Mouse (Mus musculus): ENCODE measurements around the gene 1700023F06Rik. TPM values are rescaled to one million over a fixed set of nuclear protein-coding genes. Genes with fewer than 3 reads are reported as not detected.

Gene 1700023F06Rik
- polyA plus RNA-seq, 1 experiment from 2014 or later: 1.0 TPM

DNA sequence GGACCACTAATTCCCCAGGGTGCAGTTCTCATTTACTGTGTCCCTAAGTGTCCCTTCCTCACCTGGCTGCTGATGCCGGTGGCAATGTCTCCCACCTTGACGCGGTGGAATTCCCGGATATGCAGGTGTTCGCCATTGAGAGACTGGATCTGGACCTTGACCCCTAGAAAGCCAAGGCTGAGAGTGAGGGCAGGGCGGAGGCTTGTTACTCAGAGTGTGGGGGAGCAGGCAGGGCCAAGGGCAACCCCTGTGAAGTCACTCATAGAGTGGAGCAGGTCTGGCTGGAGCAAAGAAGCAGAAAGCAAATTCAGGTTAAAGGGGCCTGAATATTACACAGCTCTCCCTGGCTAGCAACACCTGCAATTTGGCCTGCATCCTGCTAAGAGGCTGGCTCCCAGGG lies 13.1 kb upstream of the 1700023F06Rik start:
- 90% methylated on average over 6 of the region's 6 CpGs for WGBS
- Histone ChIP-seq H3K4me3 (no peak overlapping the region), H3K4me1 (peaks cover 19% of the 10 kb centered on the region), H3K27ac (no peak overlapping the region), H3K36me3 (peaks cover 58% of the 10 kb centered on the region), H3K27me3 (0 out of 2 replicates have a peak, but pooled peaks cover 4% of the 10 kb centered on the region), H3K9me3 (no peaks in the 10 kb centered on the region), H3K4me2 (no peak overlapping the region), H3K9ac (no peak overlapping the region)
- no peak for ATAC-seq (ENCODE audit: insufficient number of reproducible peaks, low FRiP score, low TSS enrichment, low read depth)

DNA sequence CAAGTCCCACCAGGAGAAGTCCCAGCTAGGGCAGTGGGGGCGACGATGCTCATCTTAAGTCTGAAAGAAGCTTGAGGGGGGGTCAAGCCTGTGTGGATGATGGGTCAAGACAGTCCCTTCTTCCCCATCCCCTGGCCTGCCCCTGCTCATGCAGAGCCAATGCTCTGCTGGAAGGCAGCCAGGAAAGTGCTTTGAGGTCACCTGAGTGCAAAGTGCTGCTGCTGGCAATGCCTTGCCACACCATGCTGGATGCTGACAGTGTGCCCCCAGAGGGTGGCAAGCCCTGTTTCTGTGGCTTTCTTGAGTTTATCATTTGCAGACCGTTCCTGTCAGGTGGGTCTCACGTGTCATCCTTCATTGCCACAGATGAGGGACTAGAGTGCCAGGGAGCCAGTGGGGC lies 11.6 kb upstream of the 1700023F06Rik start:
- Histone ChIP-seq H3K4me2 (no peak overlapping the region), H3K27me3 (0 out of 2 replicates have a peak, but pooled peaks cover 4% of the 10 kb centered on the region), H3K27ac (no peak overlapping the region), H3K9me3 (no peaks in the 10 kb centered on the region), H3K4me1 (peaks cover 19% of the 10 kb centered on the region), H3K9ac (no peak overlapping the region), H3K36me3 (peaks cover 46% of the 10 kb centered on the region), H3K4me3 (no peak overlapping the region)
- no peak for ATAC-seq (ENCODE audit: insufficient number of reproducible peaks, low FRiP score, low TSS enrichment, low read depth)
- WGBS: 73% methylated on average over 4 of the region's 4 CpGs

DNA sequence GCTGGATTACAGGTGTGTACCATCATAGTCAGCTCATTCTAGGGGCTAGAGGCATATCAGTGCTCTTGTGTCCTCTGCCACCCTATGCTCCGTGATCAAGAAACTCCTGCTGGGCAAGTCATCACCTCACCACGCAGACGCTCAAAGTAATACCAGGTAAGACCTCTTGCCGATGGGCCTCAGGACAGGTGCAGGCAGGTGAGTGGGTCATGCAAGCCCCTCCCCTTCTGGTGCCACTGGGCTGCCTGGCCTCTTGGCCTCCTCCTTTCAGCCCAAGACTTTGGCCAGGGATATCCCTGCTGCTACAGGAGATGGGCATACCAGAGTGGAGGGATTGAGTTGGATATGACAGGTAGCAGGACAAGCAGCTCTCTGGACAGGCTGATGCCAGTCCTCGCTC lies 10.9 kb upstream of the 1700023F06Rik start:
- 80% methylated on average over 5 of the region's 5 CpGs for WGBS
- Histone ChIP-seq H3K36me3 (peaks cover 40% of the 10 kb centered on the region), H3K4me3 (no peak overlapping the region), H3K4me2 (no peak overlapping the region), H3K9me3 (no peaks in the 10 kb centered on the region), H3K4me1 (peaks cover 19% of the 10 kb centered on the region), H3K27ac (no peak overlapping the region), H3K27me3 (0 out of 2 replicates have a peak, but pooled peaks cover 4% of the 10 kb centered on the region), H3K9ac (0 out of 2 replicates have a peak overlapping the region, but pooled peaks have one; percentile 14)
- no peak for ATAC-seq (ENCODE audit: insufficient number of reproducible peaks, low FRiP score, low TSS enrichment, low read depth)

DNA sequence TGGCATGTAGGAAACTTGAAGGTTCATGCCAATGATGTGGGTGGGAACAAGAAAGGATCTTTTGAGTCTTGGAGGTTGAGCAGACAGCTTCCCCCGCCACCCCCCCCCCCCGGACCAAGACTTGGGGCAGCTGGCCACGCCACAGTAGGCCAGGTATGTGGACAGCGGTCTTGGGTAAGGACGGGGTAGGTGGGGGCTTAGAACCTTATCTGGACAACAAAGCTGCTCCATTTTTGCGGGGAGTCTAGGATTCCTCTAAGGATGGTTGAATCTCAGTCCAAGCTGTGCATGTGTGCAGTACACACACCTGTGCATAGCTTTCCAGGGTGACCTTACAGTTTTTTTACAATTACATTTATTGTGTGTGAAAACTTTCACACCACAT lies 10.2 kb upstream of the 1700023F06Rik start:
- peaks cover 15% of the 10 kb centered on the region for H3K4me1 ChIP-seq
- H3K36me3 ChIP-seq: peaks cover 33% of the 10 kb centered on the region
- H3K9me3 ChIP-seq: no peaks in the 10 kb centered on the region
- peak overlapping the region; percentile 93 for H3K4me2 ChIP-seq
- H3K27ac ChIP-seq: no peak overlapping the region
- 0 out of 2 replicates have a peak, but pooled peaks cover 4% of the 10 kb centered on the region for H3K27me3 ChIP-seq
- peak overlapping the region; percentile 44 for H3K4me3 ChIP-seq
- 0 out of 2 replicates have a peak overlapping the region, but pooled peaks have one; percentile 20 for H3K9ac ChIP-seq
- no peak for ATAC-seq (ENCODE audit: insufficient number of reproducible peaks, low FRiP score, low TSS enrichment, low read depth)
- WGBS: 22% methylated on average over 6 of the region's 6 CpGs

DNA sequence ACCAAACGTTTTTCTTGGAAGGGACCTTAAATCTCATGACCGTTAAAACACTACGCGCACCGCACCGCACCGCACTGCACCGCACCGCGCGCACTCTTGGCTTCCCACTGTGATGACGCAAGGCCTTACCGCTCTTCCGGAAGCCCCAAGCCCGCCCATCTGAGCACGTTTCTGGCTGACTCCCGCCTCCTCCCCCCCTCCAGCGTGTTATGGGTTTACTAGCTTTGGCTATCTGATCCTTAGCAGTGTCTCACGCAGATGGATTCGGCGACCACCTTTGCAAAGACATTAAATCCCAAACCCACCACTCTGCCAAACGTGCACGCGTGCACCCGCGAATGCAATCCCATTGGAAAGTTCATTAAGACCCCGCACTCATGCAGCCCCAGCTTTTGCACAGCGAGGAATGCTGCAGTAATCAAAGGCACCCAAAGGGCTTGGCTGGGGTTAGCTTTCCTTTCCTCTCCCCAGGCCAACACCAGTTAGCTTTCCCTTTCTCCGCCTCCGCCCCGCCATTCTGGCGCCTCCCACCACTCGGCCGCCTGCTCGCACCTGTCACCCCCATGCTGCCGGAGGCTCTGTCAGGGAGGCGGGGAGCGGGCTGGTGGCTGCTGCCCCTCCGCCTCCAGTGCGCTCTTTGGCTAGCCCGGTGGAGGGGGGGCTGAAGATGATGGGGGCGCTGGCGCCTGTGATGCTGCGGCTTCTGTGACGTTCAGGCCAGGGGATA lies 9.6 kb upstream of the 1700023F06Rik start, which contains the start of gene Spata32:
Gene Spata32 (minus strand): TSS at position 643 of the 727 bp plus-strand sequence.
- WGBS: under 1% methylated on average over 45 of the region's 45 CpGs

DNA sequence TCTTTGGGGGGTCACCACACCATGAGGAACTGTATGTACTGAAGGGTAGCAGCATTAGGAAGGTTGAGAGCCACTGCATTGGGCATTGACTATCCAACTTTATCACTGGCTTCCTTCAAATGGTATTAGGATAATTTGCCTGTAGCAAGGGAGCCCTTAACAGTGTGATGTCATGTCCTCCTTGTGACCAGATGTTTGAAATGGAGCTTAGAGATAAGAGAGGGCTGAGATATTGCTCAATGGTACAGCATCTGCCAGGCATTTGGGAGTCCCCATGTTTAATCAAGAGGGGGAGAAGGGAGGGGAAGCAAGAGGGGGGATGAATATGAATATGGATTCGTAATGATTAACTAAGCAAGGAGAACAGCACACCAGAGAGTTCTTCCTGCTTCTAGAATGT lies 7.0 kb upstream of the 1700023F06Rik start:
- ATAC-seq (ENCODE audit: insufficient number of reproducible peaks, low FRiP score, low TSS enrichment, low read depth): no peak
- no peak overlapping the region for H3K9ac ChIP-seq
- peaks cover 12% of the 10 kb centered on the region for H3K36me3 ChIP-seq
- no peaks in the 10 kb centered on the region for H3K9me3 ChIP-seq
- H3K4me3 ChIP-seq: no peak overlapping the region
- no peak overlapping the region for H3K27ac ChIP-seq
- peaks cover 15% of the 10 kb centered on the region for H3K4me1 ChIP-seq
- WGBS: 76% methylated on average over 1 of the region's 1 CpGs
- 0 out of 2 replicates have a peak, but pooled peaks cover 4% of the 10 kb centered on the region for H3K27me3 ChIP-seq
- H3K4me2 ChIP-seq: no peak overlapping the region

More for the DNA sequence above, 9.6 kb upstream of the 1700023F06Rik start, which contains the start of gene Spata32:
- Histone ChIP-seq H3K4me1 (peaks cover 15% of the 10 kb centered on the region), H3K4me2 (peak within 1 kb of the TSS; percentile 93), H3K9me3 (no peaks in the 10 kb centered on the region), H3K27me3 (0 out of 2 replicates have a peak, but pooled peaks cover 4% of the 10 kb centered on the region), H3K9ac (0 out of 2 replicates have a peak within 1 kb of the TSS, but pooled peaks have one; percentile 20), H3K4me3 (peak within 1 kb of the TSS; percentile 44), H3K27ac (no peak within 1 kb of the TSS), H3K36me3 (peaks cover 31% of the 10 kb centered on the region)
- ATAC-seq (ENCODE audit: insufficient number of reproducible peaks, low FRiP score, low TSS enrichment, low read depth): peak; percentile 74

DNA sequence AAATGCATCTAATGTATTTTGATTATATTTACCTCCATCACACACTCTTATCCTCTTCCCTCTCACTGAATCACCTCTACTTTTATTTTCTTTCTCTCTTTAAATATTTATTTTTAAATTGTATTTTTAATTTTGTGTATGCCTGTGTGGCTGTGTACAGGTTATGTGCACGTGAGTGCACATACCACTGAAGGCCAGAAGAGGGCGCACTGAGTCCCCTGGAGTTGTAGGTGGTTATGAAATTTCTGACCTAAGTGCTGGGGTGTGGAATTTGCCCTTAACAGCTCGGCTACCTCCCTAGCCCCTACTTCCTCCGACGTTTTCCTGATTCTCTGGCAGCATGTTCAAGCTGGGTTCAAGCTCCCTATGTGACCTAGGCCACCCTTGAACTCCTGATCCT lies 5.4 kb upstream of the 1700023F06Rik start:
- peaks cover 11% of the 10 kb centered on the region for H3K4me1 ChIP-seq
- no peak overlapping the region for H3K27ac ChIP-seq
- no peak for ATAC-seq (ENCODE audit: insufficient number of reproducible peaks, low FRiP score, low TSS enrichment, low read depth)
- no peak overlapping the region for H3K4me2 ChIP-seq
- no peaks in the 10 kb centered on the region for H3K9me3 ChIP-seq
- no peaks in the 10 kb centered on the region for H3K27me3 ChIP-seq
- 87% methylated on average over 5 of the region's 5 CpGs for WGBS
- H3K4me3 ChIP-seq: no peak overlapping the region
- no peak overlapping the region for H3K9ac ChIP-seq
- no peaks in the 10 kb centered on the region for H3K36me3 ChIP-seq

DNA sequence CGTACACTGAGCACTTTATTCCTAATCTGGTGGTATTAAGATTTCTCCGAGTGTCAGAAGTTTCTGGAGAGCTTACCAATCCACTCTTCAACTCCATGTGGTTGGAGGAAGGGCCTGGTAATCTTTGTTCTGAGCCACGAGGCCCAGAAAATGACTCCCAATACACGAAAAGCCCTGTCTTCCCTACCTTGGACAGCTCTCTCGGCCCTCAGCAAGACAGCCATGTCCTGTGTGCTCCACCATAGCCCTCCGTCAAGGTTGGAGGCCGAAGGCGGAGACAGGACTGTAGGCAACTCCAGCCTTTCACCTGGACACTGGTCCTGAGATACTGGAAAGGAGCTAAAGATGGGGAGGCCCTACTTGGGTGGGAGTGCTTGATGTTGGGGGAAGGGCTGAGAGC lies 1.9 kb upstream of the 1700023F06Rik start:
- H3K27me3 ChIP-seq: no peaks in the 10 kb centered on the region
- H3K4me2 ChIP-seq: no peak overlapping the region
- H3K9me3 ChIP-seq: no peaks in the 10 kb centered on the region
- H3K36me3 ChIP-seq: no peaks in the 10 kb centered on the region
- 63% methylated on average over 8 of the region's 8 CpGs for WGBS
- no peak for ATAC-seq (ENCODE audit: insufficient number of reproducible peaks, low FRiP score, low TSS enrichment, low read depth)
- no peaks in the 10 kb centered on the region for H3K4me1 ChIP-seq
- H3K9ac ChIP-seq: no peak overlapping the region
- no peak overlapping the region for H3K27ac ChIP-seq
- no peak overlapping the region for H3K4me3 ChIP-seq

DNA sequence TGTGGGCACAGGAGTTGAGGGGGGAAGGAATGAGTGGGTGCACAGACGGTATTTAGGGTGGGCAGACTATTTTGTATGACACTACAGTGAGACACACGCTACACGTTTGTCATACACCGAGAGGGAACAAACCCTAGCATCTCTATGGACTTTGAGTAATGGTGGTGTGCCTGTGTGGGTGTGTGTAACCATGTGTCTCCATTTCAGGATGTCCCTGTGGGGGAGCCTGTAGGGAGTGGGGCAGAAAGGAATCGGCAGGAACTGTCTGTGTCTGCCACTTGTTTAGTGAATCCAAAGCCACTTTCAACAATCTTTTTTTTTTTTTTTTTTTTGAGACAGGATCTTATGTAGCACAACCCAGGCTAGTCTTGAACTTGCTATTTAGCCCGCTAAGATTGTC lies 2.2 kb downstream of the 1700023F06Rik start:
- no peak for ATAC-seq (ENCODE audit: insufficient number of reproducible peaks, low FRiP score, low TSS enrichment, low read depth)
- no peak overlapping the region for H3K9ac ChIP-seq
- H3K4me3 ChIP-seq: no peak overlapping the region
- 90% methylated on average over 6 of the region's 6 CpGs for WGBS
- no peaks in the 10 kb centered on the region for H3K36me3 ChIP-seq
- peaks cover 7% of the 10 kb centered on the region for H3K4me1 ChIP-seq
- H3K27me3 ChIP-seq: no peaks in the 10 kb centered on the region
- H3K9me3 ChIP-seq: no peaks in the 10 kb centered on the region
- H3K27ac ChIP-seq: no peak overlapping the region
- no peak overlapping the region for H3K4me2 ChIP-seq

DNA sequence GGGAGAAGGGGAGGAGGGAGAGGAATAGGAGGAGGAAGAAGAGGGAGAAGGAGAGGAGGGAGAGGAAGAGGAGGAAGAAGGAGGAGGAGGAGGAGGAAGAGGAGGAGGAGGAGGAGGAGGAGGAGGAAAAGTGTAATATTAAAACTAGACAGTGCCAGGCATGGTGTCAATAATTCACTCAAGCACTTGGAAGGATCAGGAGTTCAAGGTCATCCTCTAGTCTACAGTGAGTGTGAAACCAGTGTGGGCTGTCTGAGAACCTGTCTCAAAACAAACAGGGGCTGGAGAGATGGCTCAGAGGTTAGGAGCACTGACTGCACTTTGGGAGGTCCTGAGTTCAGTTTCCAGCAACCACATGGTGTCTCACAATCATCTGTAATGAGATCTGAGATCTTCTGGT lies 6.0 kb downstream of the 1700023F06Rik start:
- ATAC-seq (ENCODE audit: insufficient number of reproducible peaks, low FRiP score, low TSS enrichment, low read depth): no peak
- H3K27me3 ChIP-seq: peaks cover 36% of the 10 kb centered on the region
- no peak overlapping the region for H3K9ac ChIP-seq
- H3K4me3 ChIP-seq: no peak overlapping the region
- H3K4me2 ChIP-seq: no peak overlapping the region
- peaks cover 26% of the 10 kb centered on the region for H3K4me1 ChIP-seq
- H3K9me3 ChIP-seq: no peaks in the 10 kb centered on the region
- no peaks in the 10 kb centered on the region for H3K36me3 ChIP-seq
- no peak overlapping the region for H3K27ac ChIP-seq

DNA sequence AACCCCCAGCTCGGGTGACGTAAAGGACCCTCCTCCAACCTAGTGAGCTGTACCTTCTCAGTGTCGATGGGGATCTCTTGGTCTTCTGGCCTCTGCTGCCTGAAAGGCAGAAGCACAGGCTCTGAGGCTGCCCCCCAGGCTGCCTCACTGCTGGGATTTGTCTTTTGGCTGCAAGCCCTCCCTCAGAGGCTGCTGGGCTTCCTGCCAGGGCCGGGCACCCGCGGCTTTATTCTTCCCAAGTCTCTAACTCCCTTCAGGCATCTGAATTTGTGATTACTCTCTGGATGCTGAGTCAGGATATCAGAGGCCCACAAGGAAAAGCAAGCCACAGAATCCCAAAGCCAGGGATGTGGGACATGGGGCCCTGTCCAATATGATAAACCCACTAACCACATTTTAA lies 6.7 kb downstream of the 1700023F06Rik start:
- peak; percentile 46; the same call in 1 of the 2 replicates for ATAC-seq (ENCODE audit: insufficient number of reproducible peaks, low FRiP score, low TSS enrichment, low read depth)
- WGBS: 18% methylated on average over 6 of the region's 6 CpGs
- H3K9ac ChIP-seq: no peak overlapping the region
- H3K27ac ChIP-seq: no peak overlapping the region
- H3K27me3 ChIP-seq: peaks cover 43% of the 10 kb centered on the region
- no peak overlapping the region for H3K4me2 ChIP-seq
- H3K4me3 ChIP-seq: no peak overlapping the region
- H3K36me3 ChIP-seq: no peaks in the 10 kb centered on the region
- H3K9me3 ChIP-seq: no peaks in the 10 kb centered on the region
- peaks cover 26% of the 10 kb centered on the region for H3K4me1 ChIP-seq
